Mouse (Mus musculus) midbrain, postnatal 0 days (tissue): ENCODE data around the gene Cnn1. TPM values are rescaled to one million over a fixed set of nuclear protein-coding genes. Genes with fewer than 3 reads are reported as not detected.
A peak's percentile ranks its signal among the peaks of the same experiment; 100 is the strongest.

ENCODE experiments used
- ATAC-seq: fragments of 200-750 bp; cut with Nextera tagmentation; 2 replicates; pipeline ENCODE4 v1.8.0; 2017; ENCODE audit warnings: moderate number of reproducible peaks, mild to moderate bottlenecking, moderate TSS enrichment, moderate library complexity; ENCODE audit not compliant: low FRiP score
- DNase-seq: peaks from one replicate; pipeline ENCODE4 v3.0.0-alpha.2; 2015; ENCODE audit warnings: low spot score
- H3K27ac ChIP-seq: fragments of 300-500 bp; sonication (generic); 2 replicates; pipeline ENCODE4 v1.5.1; 2014; ENCODE audit warnings: low read depth, mild to moderate bottlenecking, low read length, mixed read lengths
- H3K27me3 ChIP-seq: fragments of 300-500 bp; sonication (generic); 2 replicates; pipeline ENCODE4 v1.6.1; 2014; ENCODE audit warnings: low read length, control low read depth, mixed read lengths; ENCODE audit not compliant: insufficient read depth
- H3K36me3 ChIP-seq: fragments of 300-500 bp; sonication (generic); 2 replicates; pipeline ENCODE4 v1.6.1; 2014; ENCODE audit warnings: low read length, control low read depth, mixed read lengths; ENCODE audit not compliant: insufficient read depth
- H3K4me1 ChIP-seq: fragments of 300-500 bp; sonication (generic); 2 replicates; pipeline ENCODE4 v1.6.1; 2014; ENCODE audit warnings: mild to moderate bottlenecking, control low read depth, antibody characterized with exemption, low read length, mixed read lengths; ENCODE audit not compliant: insufficient read depth
- H3K4me2 ChIP-seq: fragments of 300-500 bp; sonication (generic); 2 replicates; pipeline ENCODE4 v1.6.1; 2014; ENCODE audit warnings: low read depth, mild to moderate bottlenecking, low read length, mixed read lengths; ENCODE audit not compliant: poor library complexity, severe bottlenecking
- H3K4me3 ChIP-seq: fragments of 300-500 bp; sonication (generic); 2 replicates; pipeline ENCODE4 v1.5.1; 2014; ENCODE audit warnings: low read depth, mild to moderate bottlenecking, low read length, moderate library complexity
- H3K9ac ChIP-seq: fragments of 300-500 bp; sonication (generic); replicated peaks from 2 replicates; pipeline ENCODE4 v1.6.1; 2014; ENCODE audit warnings: mild to moderate bottlenecking, low read length, moderate library complexity, mixed read lengths; ENCODE audit not compliant: poor library complexity, severe bottlenecking
- H3K9me3 ChIP-seq: fragments of 300-500 bp; sonication (generic); 2 replicates; pipeline ENCODE4 v1.6.1; 2016; ENCODE audit warnings: low read length, control low read depth
- CTCF ChIP-seq: IDR thresholded peaks from 2 replicates; pipeline ENCODE4 v1.5.1; 2016; ENCODE audit warnings: antibody characterized with exemption, mild to moderate bottlenecking
- WGBS: fragments of 180-500 bp; shearing (Covaris S2); extraction: QIAGEN DNeasy Blood & Tissue Kit; methylation state at CpG from one replicate; pipeline ENCODE4 v1.1.7; 2014; 5-methylcytosine and 5-hydroxymethylcytosine counted together
- polyA plus RNA-seq: library from polyadenylated mRNA; unstranded; fragments of >200 nt; fragmentation: Nextera tagmentation; extraction: Ambion mirVana; gene quantifications from 2 replicates; pipeline ENCODE4 v1.2.1, GENCODE M21; 2015
- total RNA-seq: library from RNA; depleted of rRNA; stranded (reverse); fragments of >200 nt; gene quantifications from 2 replicates; pipeline ENCODE4 v1.2.3, GENCODE M21; 2014

Gene Cnn1
- total and polyA plus RNA-seq, 2 experiments from 2014 or later = 0.77 to 1.2 TPM

DNA sequence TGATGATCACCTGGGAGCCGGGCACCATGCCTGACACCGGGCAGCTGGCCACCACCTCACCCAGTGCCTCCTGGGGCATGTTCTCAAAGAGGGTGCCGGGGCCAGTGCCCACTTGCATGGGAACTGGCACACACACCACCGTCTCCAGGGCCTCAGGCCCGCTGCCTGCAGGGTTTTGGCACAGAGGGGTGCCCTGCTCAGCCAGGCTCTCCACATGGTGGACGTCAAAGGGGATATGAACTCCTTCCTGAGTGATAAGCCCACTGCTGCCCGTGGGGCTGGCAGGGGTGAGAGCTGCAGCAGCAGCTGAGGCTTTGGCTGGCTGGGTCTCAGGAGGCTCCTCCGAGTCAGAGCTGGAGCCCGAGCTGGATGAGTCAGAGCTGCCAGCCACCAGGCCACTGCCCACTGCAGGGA is 41.0 kb upstream of the Cnn1 start:
- Histone ChIP-seq H3K27ac (no peak overlapping the region), H3K36me3 (peaks cover 32% of the 10 kb centered on the region), H3K4me1 (no peaks in the 10 kb centered on the region; the same call in 1 of the 2 replicates), H3K9me3 (no peaks in the 10 kb centered on the region), H3K4me2 (no peak overlapping the region), H3K4me3 (no peak overlapping the region), H3K27me3 (no peaks in the 10 kb centered on the region), H3K9ac (no peak overlapping the region)
- DNase-seq (peak; percentile 54), ATAC-seq (no peak)
- TF ChIP-seq CTCF = no peak
- 75% methylated on average over 9 of the region's 9 CpGs for WGBS

DNA sequence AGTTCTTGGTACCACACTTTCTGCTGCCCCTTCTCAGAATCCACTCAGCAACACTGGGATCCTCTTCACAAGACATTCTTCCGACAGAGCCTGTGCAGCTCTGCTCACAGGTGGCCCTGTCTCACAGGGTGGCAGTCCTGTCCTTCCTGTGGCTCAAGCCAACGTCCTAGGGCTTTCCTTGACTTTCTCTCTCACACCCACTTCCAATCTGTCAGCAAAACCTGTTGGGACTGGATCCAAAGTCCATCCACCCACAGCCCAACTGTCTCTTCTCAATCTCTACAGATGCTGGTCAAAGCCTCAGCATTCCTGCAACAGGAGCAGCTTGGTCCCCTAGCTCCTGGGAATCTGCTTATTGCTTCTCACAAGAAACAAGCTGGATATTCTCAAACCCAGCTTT is 37.7 kb upstream of the Cnn1 start:
- Histone ChIP-seq H3K27ac (no peak overlapping the region), H3K9me3 (no peaks in the 10 kb centered on the region), H3K36me3 (peaks cover 48% of the 10 kb centered on the region), H3K27me3 (no peaks in the 10 kb centered on the region), H3K4me1 (no peaks in the 10 kb centered on the region), H3K4me2 (no peak overlapping the region), H3K4me3 (no peak overlapping the region), H3K9ac (no peak overlapping the region)
- no peak for ATAC-seq
- 82% methylated on average over 2 of the region's 2 CpGs for WGBS
- no peak for TF ChIP-seq CTCF
- DNase-seq = no peak

DNA sequence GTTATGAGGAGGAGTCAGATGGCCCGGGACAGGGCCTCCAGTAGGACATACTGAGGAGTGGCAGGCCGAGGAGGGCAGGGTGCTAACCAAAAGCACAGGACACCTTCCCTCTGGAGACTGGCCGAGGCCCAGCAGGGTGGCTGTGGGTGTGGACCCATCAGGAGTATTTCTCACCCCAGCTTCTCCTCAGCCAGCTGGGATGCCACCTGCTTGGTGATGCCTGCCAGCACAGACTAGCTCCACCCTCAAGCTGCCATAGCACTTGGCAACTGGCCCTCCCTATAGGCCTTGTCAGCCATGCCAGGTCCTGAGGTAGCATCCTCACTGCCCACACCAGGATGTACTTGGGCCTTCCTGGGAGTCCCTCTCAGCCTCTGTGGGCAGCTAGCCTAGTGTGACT is 34.7 kb upstream of the Cnn1 start:
- Histone ChIP-seq H3K36me3 (peaks cover 42% of the 10 kb centered on the region), H3K4me3 (no peak overlapping the region), H3K9ac (no peak overlapping the region), H3K9me3 (no peaks in the 10 kb centered on the region), H3K27ac (no peak overlapping the region), H3K4me1 (no peaks in the 10 kb centered on the region), H3K27me3 (no peaks in the 10 kb centered on the region), H3K4me2 (no peak overlapping the region)
- TF ChIP-seq CTCF = no peak
- WGBS = 91% methylated on average over 3 of the region's 3 CpGs
- DNase-seq = no peak
- ATAC-seq = no peak

DNA sequence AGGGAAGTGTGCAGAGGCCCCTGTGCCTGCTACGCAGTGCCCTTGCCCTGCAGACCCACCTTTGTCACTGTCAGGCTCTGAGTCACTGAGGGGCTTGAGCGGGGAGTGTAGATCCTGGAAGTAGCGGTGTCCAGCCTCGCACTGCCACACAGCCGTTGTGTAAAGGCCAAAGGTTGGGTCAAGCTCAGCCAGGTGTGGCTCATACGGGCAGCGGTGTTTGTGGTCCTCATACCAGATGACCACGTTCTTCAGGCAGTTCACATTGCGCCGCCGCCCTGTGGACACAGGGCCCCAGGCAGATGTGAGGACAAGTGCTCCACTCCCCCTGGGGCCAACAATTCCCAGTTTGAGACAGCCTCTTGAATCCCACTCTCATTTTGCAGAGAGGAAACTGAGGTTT is 33.4 kb upstream of the Cnn1 start:
- peaks cover 38% of the 10 kb centered on the region for H3K36me3 ChIP-seq

DNA sequence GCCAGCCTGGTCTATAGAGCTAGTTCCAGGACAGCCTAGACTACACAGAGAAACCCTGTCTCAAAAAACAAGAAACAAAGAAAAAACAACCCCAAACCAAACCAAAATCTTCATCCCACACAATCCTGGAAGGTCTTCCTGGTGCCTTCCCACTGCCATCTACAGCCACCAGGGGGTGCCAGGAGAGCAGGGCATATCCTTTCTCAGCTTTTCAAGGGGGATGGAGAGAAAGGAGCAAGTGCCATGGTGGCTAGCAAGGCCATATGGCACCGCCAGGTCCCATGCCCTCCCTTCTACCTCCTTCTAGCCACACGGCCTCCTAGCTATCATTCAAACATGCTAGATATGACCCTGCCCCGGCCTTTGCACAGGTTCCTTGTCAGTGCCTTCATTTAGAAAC is 32.6 kb upstream of the Cnn1 start:
- Histone ChIP-seq H3K27me3 (no peaks in the 10 kb centered on the region), H3K4me3 (no peak overlapping the region), H3K9ac (no peak overlapping the region), H3K36me3 (peaks cover 32% of the 10 kb centered on the region), H3K9me3 (no peaks in the 10 kb centered on the region), H3K27ac (no peak overlapping the region), H3K4me1 (peaks cover 6% of the 10 kb centered on the region; the same call in 1 of the 2 replicates), H3K4me2 (no peak overlapping the region)
- DNase-seq (peak; percentile 14), ATAC-seq (no peak)
- 85% methylated on average over 3 of the region's 3 CpGs for WGBS
- TF ChIP-seq CTCF = peak; percentile 75

More for the DNA sequence above, 33.4 kb upstream of the Cnn1 start:
- H3K4me2 ChIP-seq = no peak overlapping the region
- H3K27me3 ChIP-seq = no peaks in the 10 kb centered on the region
- peaks cover 6% of the 10 kb centered on the region; the same call in 1 of the 2 replicates for H3K4me1 ChIP-seq
- no peak overlapping the region for H3K9ac ChIP-seq
- no peak overlapping the region for H3K4me3 ChIP-seq
- TF ChIP-seq CTCF = no peak
- no peak for ATAC-seq
- 94% methylated on average over 11 of the region's 11 CpGs for WGBS
- H3K27ac ChIP-seq = no peak overlapping the region
- no peaks in the 10 kb centered on the region for H3K9me3 ChIP-seq
- no peak for DNase-seq

DNA sequence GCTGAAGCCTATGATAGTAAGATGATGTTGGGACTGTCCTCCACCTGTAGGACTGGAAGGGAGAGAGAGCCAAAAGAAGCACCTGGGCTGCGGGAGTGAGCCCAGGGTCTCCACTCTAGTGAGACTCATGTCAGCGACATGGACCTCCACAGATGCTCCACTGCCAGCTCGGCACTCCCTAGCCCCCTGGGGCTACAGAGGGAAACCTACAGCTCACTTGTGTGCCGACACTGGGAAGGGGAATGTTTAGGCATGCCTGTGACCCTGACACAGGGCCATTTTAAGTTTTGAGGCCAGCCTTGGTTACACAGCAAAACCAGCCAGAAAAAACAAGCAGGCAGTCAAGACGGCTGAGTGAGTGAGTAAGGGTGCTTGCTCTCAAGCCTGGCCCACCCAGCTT is 31.8 kb upstream of the Cnn1 start:
- H3K36me3 ChIP-seq = peaks cover 28% of the 10 kb centered on the region
- DNase-seq (no peak), ATAC-seq (no peak)
- no peak overlapping the region for H3K4me3 ChIP-seq
- no peaks in the 10 kb centered on the region for H3K9me3 ChIP-seq
- H3K27me3 ChIP-seq = no peaks in the 10 kb centered on the region
- H3K27ac ChIP-seq = no peak overlapping the region
- WGBS = 86% methylated on average over 5 of the region's 5 CpGs
- H3K9ac ChIP-seq = no peak overlapping the region
- peaks cover 6% of the 10 kb centered on the region; the same call in 1 of the 2 replicates for H3K4me1 ChIP-seq
- no peak for TF ChIP-seq CTCF
- H3K4me2 ChIP-seq = no peak overlapping the region
